Mouse (Mus musculus): Measurements from ENCODE around the gene Gdf10. TPM values are rescaled to one million over a fixed set of nuclear protein-coding genes. Genes with fewer than 3 reads are reported as not detected.

The Gdf10 gene
- polyA plus RNA-seq, 1 experiment from 2014 or later, result 1.1 TPM

Other genes with a start within 250 kb of the Gdf10 start
- gene Gdf2, start 17.5 kb downstream of the Gdf10 start, polyA plus RNA-seq (2015; fragmentation: Nextera tagmentation; extraction: Ambion mirVana), result not detected in 2 replicates
- not detected in 2 replicates for gene Rbp3, start 30.4 kb downstream of the Gdf10 start, polyA plus RNA-seq (2015; fragmentation: Nextera tagmentation; extraction: Ambion mirVana)
- gene Zfp488, start 55.2 kb downstream of the Gdf10 start, polyA plus RNA-seq (2015; fragmentation: Nextera tagmentation; extraction: Ambion mirVana), result 0.12 TPM in 1 of 2 replicates, not detected in the other
- not detected in 2 replicates for gene Gm30083, start 91.6 kb downstream of the Gdf10 start, polyA plus RNA-seq (2015; fragmentation: Nextera tagmentation; extraction: Ambion mirVana)
- gene Gm5460, start 93.2 kb downstream of the Gdf10 start, polyA plus RNA-seq (2015; fragmentation: Nextera tagmentation; extraction: Ambion mirVana), result not detected in 2 replicates
- gene Antxrl, start 129.1 kb downstream of the Gdf10 start, polyA plus RNA-seq (2015; fragmentation: Nextera tagmentation; extraction: Ambion mirVana), result not detected in 2 replicates
- not detected in 2 replicates for gene Anxa8, start 162.4 kb downstream of the Gdf10 start, polyA plus RNA-seq (2015; fragmentation: Nextera tagmentation; extraction: Ambion mirVana)
- gene A630023A22Rik, start 179.2 kb downstream of the Gdf10 start, polyA plus RNA-seq (2015; fragmentation: Nextera tagmentation; extraction: Ambion mirVana), result not detected in 2 replicates
- 0.04 and 0.05 TPM in 2 replicates for gene Npy4r, start 228.9 kb downstream of the Gdf10 start, polyA plus RNA-seq (2015; fragmentation: Nextera tagmentation; extraction: Ambion mirVana)

Measured in forebrain, embryonic 13.5 days (tissue).